Mouse (Mus musculus): ENCODE measurements around the gene Stx17.

GRCm38 (mm10) chr4:48203564-48203963 is 78.8 kb downstream of the Stx17 start:
- no peak for TF ChIP-seq CTCF (IDR thresholded peaks at IDR 0.05; ENCODE audit: control insufficient read depth, insufficient read depth, insufficient read length)
- TF ChIP-seq MAX (IDR thresholded peaks at IDR 0.05) = no peak
